Mouse (Mus musculus): ENCODE results near the gene Cbx5. TPM values are rescaled to one million over a fixed set of nuclear protein-coding genes. Genes with fewer than 3 reads are reported as not detected.

Gene Cbx5
- polyA plus RNA-seq, 1 experiment from 2014 or later, result 221 TPM

DNA sequence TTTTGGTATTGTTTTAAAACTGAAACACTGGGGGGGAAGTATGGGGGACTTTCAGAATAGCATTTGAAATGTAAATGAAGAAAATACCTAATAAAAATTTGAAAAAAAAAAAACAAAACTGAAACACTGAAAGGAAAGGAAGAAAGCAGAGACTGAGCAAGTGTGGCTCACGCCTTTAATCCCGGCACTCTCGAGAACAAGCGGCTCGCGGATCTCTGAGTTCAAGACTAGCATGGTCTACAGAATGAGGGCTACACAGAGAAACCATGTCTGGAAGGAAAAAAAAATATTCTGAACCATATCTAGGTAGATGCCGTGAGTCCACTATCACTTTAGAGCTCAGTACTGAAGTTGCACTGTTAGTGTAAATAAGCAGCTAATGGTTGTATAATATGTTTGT is 2.3 kb downstream of the Cbx5 start:
- Histone ChIP-seq H3K4me2 (ENCODE audit: low read depth, low read length, severe bottlenecking) (0 out of 2 replicates have a peak overlapping the region, but pooled peaks have one; percentile 5), H3K9me3 (ENCODE audit: control insufficient read depth, low read length) (no peaks in the 10 kb centered on the region), H3K36me3 (ENCODE audit: control insufficient read depth, insufficient read depth, low read length) (peaks cover 7% of the 10 kb centered on the region; the same call in 1 of the 2 replicates), H3K27ac (ENCODE audit: low read depth, low read length) (no peak overlapping the region), H3K9ac (ENCODE audit: low read length) (no peak overlapping the region), H3K4me3 (ENCODE audit: low read depth, low read length) (no peak overlapping the region), H3K4me1 (replicated peaks; ENCODE audit: control insufficient read depth, insufficient read depth, low read length) (no peaks in the 10 kb centered on the region), H3K27me3 (ENCODE audit: control insufficient read depth, insufficient read depth, low read length) (no peaks in the 10 kb centered on the region)
- DNase-seq (ENCODE audit: low spot score) (no peak), ATAC-seq (replicated peaks; ENCODE audit: low FRiP score) (no peak)
- 97% methylated on average over 7 of the region's 7 CpGs for WGBS

GRCm38 (mm10) chr15:103233119-103233518 is 6.5 kb downstream of the Cbx5 start:
- H3K9ac ChIP-seq (ENCODE audit: low read length), result no peak overlapping the region
- 87% methylated on average over 2 of the region's 2 CpGs for WGBS
- no peak overlapping the region for H3K27ac ChIP-seq (ENCODE audit: low read depth, low read length)
- ATAC-seq (replicated peaks; ENCODE audit: low FRiP score), result no peak
- no peak for DNase-seq (ENCODE audit: low spot score)
- no peaks in the 10 kb centered on the region for H3K4me1 ChIP-seq (replicated peaks; ENCODE audit: control insufficient read depth, insufficient read depth, low read length)
- no peak overlapping the region for H3K4me2 ChIP-seq (ENCODE audit: low read depth, low read length, severe bottlenecking)
- no peaks in the 10 kb centered on the region for H3K9me3 ChIP-seq (ENCODE audit: control insufficient read depth, low read length)
- peaks cover 4% of the 10 kb centered on the region; the same call in 1 of the 2 replicates for H3K36me3 ChIP-seq (ENCODE audit: control insufficient read depth, insufficient read depth, low read length)
- H3K4me3 ChIP-seq (ENCODE audit: low read depth, low read length), result no peak overlapping the region
- H3K27me3 ChIP-seq (ENCODE audit: control insufficient read depth, insufficient read depth, low read length), result no peaks in the 10 kb centered on the region

DNA sequence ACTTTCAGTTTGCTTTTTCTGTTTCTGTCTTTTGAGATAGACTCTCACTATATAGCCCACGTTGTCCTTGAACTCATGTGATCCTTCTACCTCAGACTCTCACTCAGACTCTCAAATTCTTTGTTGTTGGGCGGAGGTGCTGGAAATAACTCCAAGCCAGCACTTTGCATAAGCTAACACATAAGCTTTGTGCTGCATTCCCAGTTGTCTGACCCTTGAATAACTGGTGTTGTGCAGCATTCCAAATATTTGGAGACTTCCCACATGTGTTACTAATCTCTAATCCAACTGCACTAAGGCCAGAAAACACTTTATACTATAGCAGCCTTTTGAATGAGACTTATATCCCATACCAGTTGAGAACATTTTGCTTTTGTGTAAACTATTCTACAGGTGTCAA is 10.7 kb downstream of the Cbx5 start:
- Histone ChIP-seq H3K27me3 (ENCODE audit: control insufficient read depth, insufficient read depth, low read length) (no peaks in the 10 kb centered on the region), H3K4me3 (ENCODE audit: low read depth, low read length) (no peak overlapping the region), H3K9ac (ENCODE audit: low read length) (no peak overlapping the region), H3K4me2 (ENCODE audit: low read depth, low read length, severe bottlenecking) (no peak overlapping the region), H3K4me1 (replicated peaks; ENCODE audit: control insufficient read depth, insufficient read depth, low read length) (no peaks in the 10 kb centered on the region), H3K27ac (ENCODE audit: low read depth, low read length) (no peak overlapping the region), H3K36me3 (ENCODE audit: control insufficient read depth, insufficient read depth, low read length) (no peaks in the 10 kb centered on the region), H3K9me3 (ENCODE audit: control insufficient read depth, low read length) (no peaks in the 10 kb centered on the region)
- ATAC-seq (replicated peaks; ENCODE audit: low FRiP score) (no peak), DNase-seq (ENCODE audit: low spot score) (no peak)
- 75% methylated on average over 2 of the region's 2 CpGs for WGBS

DNA sequence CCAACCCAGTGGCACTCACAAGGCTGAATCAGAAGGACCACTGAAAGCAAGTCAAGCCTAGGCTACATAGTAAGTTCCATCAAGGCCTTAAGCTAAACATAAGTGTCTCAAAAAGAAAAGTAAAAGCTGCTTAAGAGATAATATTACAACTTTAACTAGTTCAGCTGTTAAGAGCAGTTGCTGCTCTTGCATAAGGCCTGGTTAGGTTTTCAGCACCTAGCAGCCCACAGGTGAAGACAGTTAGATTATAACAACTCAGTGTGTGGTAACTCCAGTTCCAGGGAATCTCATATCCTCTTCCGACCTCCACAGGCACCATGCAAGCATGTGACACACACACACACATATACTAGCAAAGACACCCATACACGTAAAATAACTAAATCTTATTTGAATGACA is 12.0 kb downstream of the Cbx5 start:
- Histone ChIP-seq H3K36me3 (ENCODE audit: control insufficient read depth, insufficient read depth, low read length) (no peaks in the 10 kb centered on the region), H3K27ac (ENCODE audit: low read depth, low read length) (no peak overlapping the region), H3K9me3 (ENCODE audit: control insufficient read depth, low read length) (no peaks in the 10 kb centered on the region), H3K27me3 (ENCODE audit: control insufficient read depth, insufficient read depth, low read length) (no peaks in the 10 kb centered on the region), H3K4me1 (replicated peaks; ENCODE audit: control insufficient read depth, insufficient read depth, low read length) (no peaks in the 10 kb centered on the region), H3K4me3 (ENCODE audit: low read depth, low read length) (no peak overlapping the region), H3K4me2 (ENCODE audit: low read depth, low read length, severe bottlenecking) (no peak overlapping the region), H3K9ac (ENCODE audit: low read length) (no peak overlapping the region)
- ATAC-seq (replicated peaks; ENCODE audit: low FRiP score) (no peak), DNase-seq (ENCODE audit: low spot score) (no peak)
- WGBS, result 86% methylated on average over 2 of the region's 2 CpGs

- Histone ChIP-seq H3K4me2 (ENCODE audit: low read depth, low read length, severe bottlenecking) (no peak overlapping the region), H3K4me1 (replicated peaks; ENCODE audit: control insufficient read depth, insufficient read depth, low read length) (no peaks in the 10 kb centered on the region), H3K9ac (ENCODE audit: low read length) (no peak overlapping the region), H3K27me3 (ENCODE audit: control insufficient read depth, insufficient read depth, low read length) (no peaks in the 10 kb centered on the region), H3K4me3 (ENCODE audit: low read depth, low read length) (no peak overlapping the region), H3K27ac (ENCODE audit: low read depth, low read length) (no peak overlapping the region), H3K9me3 (ENCODE audit: control insufficient read depth, low read length) (no peaks in the 10 kb centered on the region), H3K36me3 (ENCODE audit: control insufficient read depth, insufficient read depth, low read length) (no peaks in the 10 kb centered on the region)
- WGBS, result 74% methylated on average over 3 of the region's 3 CpGs
- DNase-seq (ENCODE audit: low spot score), result no peak
- ATAC-seq (replicated peaks; ENCODE audit: low FRiP score), result no peak
Measured at GRCm38 (mm10) chr15:103227022-103227421, 12.6 kb downstream of the Cbx5 start.

DNA sequence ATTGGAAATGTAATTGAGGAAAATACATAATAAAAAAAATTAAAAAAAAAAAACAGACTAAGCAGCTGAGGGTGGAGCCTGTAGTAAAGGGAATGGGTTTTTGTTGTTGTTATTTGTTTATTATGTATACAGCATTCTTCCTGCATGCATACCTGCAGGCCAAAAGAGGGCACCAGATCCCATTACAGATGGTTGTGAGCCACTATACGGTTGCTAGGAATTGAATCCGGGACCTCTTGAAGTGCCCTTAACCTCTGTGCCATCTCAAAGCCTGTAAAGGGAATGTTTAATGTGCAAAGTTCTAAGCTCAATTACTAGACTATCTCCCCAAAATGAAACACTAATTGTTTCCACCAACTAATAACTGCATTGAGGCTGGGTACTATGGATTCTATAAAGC is 15.5 kb downstream of the Cbx5 start:
- Histone ChIP-seq H3K9ac (ENCODE audit: low read length) (no peak overlapping the region), H3K27me3 (ENCODE audit: control insufficient read depth, insufficient read depth, low read length) (no peaks in the 10 kb centered on the region), H3K4me3 (ENCODE audit: low read depth, low read length) (no peak overlapping the region), H3K4me1 (replicated peaks; ENCODE audit: control insufficient read depth, insufficient read depth, low read length) (no peaks in the 10 kb centered on the region), H3K9me3 (ENCODE audit: control insufficient read depth, low read length) (no peaks in the 10 kb centered on the region), H3K27ac (ENCODE audit: low read depth, low read length) (no peak overlapping the region), H3K4me2 (ENCODE audit: low read depth, low read length, severe bottlenecking) (no peak overlapping the region), H3K36me3 (ENCODE audit: control insufficient read depth, insufficient read depth, low read length) (no peaks in the 10 kb centered on the region)
- no peak for ATAC-seq (replicated peaks; ENCODE audit: low FRiP score)
- WGBS, result 93% methylated on average over 2 of the region's 2 CpGs
- DNase-seq (ENCODE audit: low spot score), result no peak

DNA sequence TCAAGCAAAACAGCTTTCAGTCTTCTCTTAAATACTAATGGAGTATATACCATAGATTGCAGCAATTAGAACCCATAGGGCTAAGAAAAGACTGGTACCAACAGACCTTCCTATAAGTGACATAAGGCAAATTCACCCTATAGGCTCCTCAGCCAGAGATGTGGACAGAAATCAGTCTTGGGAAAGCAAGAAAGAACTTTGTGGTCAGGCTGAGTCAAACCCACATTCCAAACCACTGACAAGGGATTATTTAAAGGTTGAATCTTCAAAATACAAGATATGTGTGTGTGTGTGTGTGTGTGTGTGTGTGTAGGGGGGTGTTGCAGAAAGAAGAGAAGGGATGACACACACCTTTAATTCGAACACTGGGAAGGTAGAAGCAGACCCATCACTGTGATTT is 18.2 kb downstream of the Cbx5 start:
- Histone ChIP-seq H3K9me3 (ENCODE audit: control insufficient read depth, low read length) (no peaks in the 10 kb centered on the region), H3K4me3 (ENCODE audit: low read depth, low read length) (no peak overlapping the region), H3K27ac (ENCODE audit: low read depth, low read length) (no peak overlapping the region), H3K4me1 (replicated peaks; ENCODE audit: control insufficient read depth, insufficient read depth, low read length) (no peaks in the 10 kb centered on the region; the same call in 1 of the 2 replicates), H3K36me3 (ENCODE audit: control insufficient read depth, insufficient read depth, low read length) (no peaks in the 10 kb centered on the region), H3K4me2 (ENCODE audit: low read depth, low read length, severe bottlenecking) (no peak overlapping the region), H3K27me3 (ENCODE audit: control insufficient read depth, insufficient read depth, low read length) (no peaks in the 10 kb centered on the region), H3K9ac (ENCODE audit: low read length) (no peak overlapping the region)
- 94% methylated on average over 1 of the region's 1 CpGs for WGBS
- DNase-seq (ENCODE audit: low spot score) (no peak), ATAC-seq (replicated peaks; ENCODE audit: low FRiP score) (no peak)

DNA sequence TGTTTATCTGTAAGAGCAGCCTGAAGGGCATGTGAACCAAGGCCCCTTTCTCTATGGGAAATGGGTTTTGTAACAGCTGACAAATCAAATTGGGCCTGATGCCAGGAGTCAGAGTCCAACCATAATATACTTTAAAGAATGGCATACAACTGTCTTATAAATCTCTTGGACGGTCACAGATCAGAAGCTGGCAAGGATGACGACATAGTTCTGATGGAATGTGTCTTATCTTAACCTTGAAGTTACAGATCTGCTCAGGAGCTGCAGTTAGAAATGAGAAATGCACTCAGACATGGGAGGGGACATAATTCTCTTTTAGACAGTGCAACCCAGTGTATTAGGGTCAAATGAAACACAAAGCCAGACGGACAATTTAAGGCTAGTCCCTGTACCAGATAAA is 18.8 kb downstream of the Cbx5 start:
- H3K27ac ChIP-seq (ENCODE audit: low read depth, low read length), result no peak overlapping the region
- no peak overlapping the region for H3K4me3 ChIP-seq (ENCODE audit: low read depth, low read length)
- DNase-seq (ENCODE audit: low spot score) (no peak), ATAC-seq (replicated peaks; ENCODE audit: low FRiP score) (no peak)
- 79% methylated on average over 3 of the region's 3 CpGs for WGBS
- H3K9me3 ChIP-seq (ENCODE audit: control insufficient read depth, low read length), result no peaks in the 10 kb centered on the region
- H3K4me1 ChIP-seq (replicated peaks; ENCODE audit: control insufficient read depth, insufficient read depth, low read length), result peaks cover 5% of the 10 kb centered on the region
- H3K36me3 ChIP-seq (ENCODE audit: control insufficient read depth, insufficient read depth, low read length), result no peaks in the 10 kb centered on the region
- H3K27me3 ChIP-seq (ENCODE audit: control insufficient read depth, insufficient read depth, low read length), result no peaks in the 10 kb centered on the region
- no peak overlapping the region for H3K4me2 ChIP-seq (ENCODE audit: low read depth, low read length, severe bottlenecking)
- H3K9ac ChIP-seq (ENCODE audit: low read length), result no peak overlapping the region

GRCm38 (mm10) chr15:103216052-103216451 is 23.6 kb downstream of the Cbx5 start:
- ATAC-seq (replicated peaks; ENCODE audit: low FRiP score), result peak; percentile 28
- Histone ChIP-seq H3K4me3 (ENCODE audit: low read depth, low read length) (peak overlapping the region; percentile 31; the same call in 1 of the 2 replicates), H3K4me1 (replicated peaks; ENCODE audit: control insufficient read depth, insufficient read depth, low read length) (peaks cover 8% of the 10 kb centered on the region), H3K36me3 (ENCODE audit: control insufficient read depth, insufficient read depth, low read length) (no peaks in the 10 kb centered on the region; the same call in 1 of the 2 replicates), H3K27me3 (ENCODE audit: control insufficient read depth, insufficient read depth, low read length) (no peaks in the 10 kb centered on the region), H3K9me3 (ENCODE audit: control insufficient read depth, low read length) (no peaks in the 10 kb centered on the region), H3K4me2 (ENCODE audit: low read depth, low read length, severe bottlenecking) (peak overlapping the region; percentile 64), H3K9ac (ENCODE audit: low read length) (peak overlapping the region; percentile 45), H3K27ac (ENCODE audit: low read depth, low read length) (peak overlapping the region; percentile 99)
- WGBS, result 12% methylated on average over 2 of the region's 2 CpGs
- no peak for DNase-seq (ENCODE audit: low spot score)
